Mouse (Mus musculus) olfactory bulb, adult 2 months (tissue): Measurements from ENCODE around the gene Zdhhc17. TPM values are rescaled to one million over a fixed set of nuclear protein-coding genes. Genes with fewer than 3 reads are reported as not detected.

Experiments
- H3K27ac ChIP-seq: fragments of 200-500 bp; 2 replicates; pipeline ENCODE4 v1.5.1; 2012; ENCODE audit warnings: low read depth, low read length; ENCODE audit not compliant: insufficient read depth
- H3K4me1 ChIP-seq: fragments of 200-500 bp; 2 replicates; pipeline ENCODE4 v1.6.1; 2012; ENCODE audit warnings: low read length; ENCODE audit not compliant: control insufficient read depth, insufficient read depth
- H3K4me3 ChIP-seq: fragments of 200-500 bp; 2 replicates; pipeline ENCODE4 v1.5.1; 2012; ENCODE audit warnings: mild to moderate bottlenecking, low read depth, low read length, moderate library complexity; ENCODE audit not compliant: insufficient read depth
- CTCF ChIP-seq: fragments of 200-500 bp; IDR thresholded peaks from 2 replicates; pipeline ENCODE4 v1.5.1; 2012; ENCODE audit warnings: low read depth, mild to moderate bottlenecking, low read length, moderate library complexity; ENCODE audit not compliant: insufficient read depth
- POLR2A ChIP-seq: fragments of 200-500 bp; IDR thresholded peaks from 2 replicates; pipeline ENCODE4 v1.6.1; 2012; ENCODE audit warnings: mild to moderate bottlenecking, low read depth, low read length, moderate library complexity; ENCODE audit not compliant: insufficient read depth
- WGBS: fragments of 180-500 bp; shearing (Covaris S2); methylation state at CpG from one replicate; pipeline ENCODE4 v1.1.7; 2018; 5-methylcytosine and 5-hydroxymethylcytosine counted together
- polyA plus RNA-seq: library from polyadenylated mRNA; stranded (reverse); fragments of >200 nt; gene quantifications from 2 replicates; pipeline ENCODE4 v1.2.4, GENCODE M21; 2012; ENCODE audit warnings: low replicate concordance; ENCODE audit not compliant: missing spikeins, insufficient read depth, insufficient read length

Gene Zdhhc17
- polyA plus RNA-seq, 1 experiment = 189 TPM

- Histone ChIP-seq H3K4me3 (no peak overlapping the region), H3K4me1 (peaks cover 2% of the 10 kb centered on the region; the same call in 1 of the 2 replicates), H3K27ac (no peak overlapping the region)
- 35% methylated on average over 3 of the region's 3 CpGs for WGBS
- TF ChIP-seq CTCF (no peak), POLR2A (no peak)
Observed at GRCm38 (mm10) chr10:110974463-110974862, 35.5 kb downstream of the Zdhhc17 start.

GRCm38 (mm10) chr10:110971998-110972397, 37.9 kb downstream of the Zdhhc17 start:
- H3K4me3 ChIP-seq = no peak overlapping the region
- no peak for TF ChIP-seq POLR2A
- TF ChIP-seq CTCF = no peak
- WGBS = 78% methylated on average over 9 of the region's 9 CpGs
- peaks cover 2% of the 10 kb centered on the region; the same call in 1 of the 2 replicates for H3K4me1 ChIP-seq
- no peak overlapping the region for H3K27ac ChIP-seq

- no peak overlapping the region for H3K27ac ChIP-seq
- peaks cover 2% of the 10 kb centered on the region; the same call in 1 of the 2 replicates for H3K4me1 ChIP-seq
- no peak overlapping the region for H3K4me3 ChIP-seq
- TF ChIP-seq CTCF (no peak), POLR2A (no peak)
- WGBS = 85% methylated on average over 6 of the region's 6 CpGs
Observed at GRCm38 (mm10) chr10:110971483-110971882, 38.5 kb downstream of the Zdhhc17 start.

DNA sequence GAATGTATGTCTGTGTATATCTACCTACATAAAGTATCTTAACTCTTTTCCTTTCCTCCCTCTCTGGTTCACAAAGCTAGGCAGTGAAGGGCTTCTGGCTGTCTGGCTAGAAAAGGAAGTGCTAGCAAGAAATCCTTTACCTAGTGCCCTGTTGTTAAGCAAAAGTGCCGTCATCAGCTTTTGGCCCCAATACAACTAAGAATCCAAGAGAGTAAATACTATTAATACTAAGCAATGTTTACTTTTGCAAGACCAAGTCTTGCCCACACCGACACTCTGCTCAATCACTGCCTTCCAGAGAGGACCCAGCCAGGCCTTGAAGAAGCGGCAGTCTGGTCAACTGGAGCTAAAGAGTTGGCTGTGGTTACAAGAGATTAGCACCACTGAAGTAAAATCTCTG, 38.9 kb downstream of the Zdhhc17 start:
- Histone ChIP-seq H3K4me1 (peaks cover 2% of the 10 kb centered on the region; the same call in 1 of the 2 replicates), H3K4me3 (no peak overlapping the region), H3K27ac (no peak overlapping the region)
- TF ChIP-seq POLR2A (no peak), CTCF (no peak)
- 90% methylated on average over 3 of the region's 3 CpGs for WGBS

DNA sequence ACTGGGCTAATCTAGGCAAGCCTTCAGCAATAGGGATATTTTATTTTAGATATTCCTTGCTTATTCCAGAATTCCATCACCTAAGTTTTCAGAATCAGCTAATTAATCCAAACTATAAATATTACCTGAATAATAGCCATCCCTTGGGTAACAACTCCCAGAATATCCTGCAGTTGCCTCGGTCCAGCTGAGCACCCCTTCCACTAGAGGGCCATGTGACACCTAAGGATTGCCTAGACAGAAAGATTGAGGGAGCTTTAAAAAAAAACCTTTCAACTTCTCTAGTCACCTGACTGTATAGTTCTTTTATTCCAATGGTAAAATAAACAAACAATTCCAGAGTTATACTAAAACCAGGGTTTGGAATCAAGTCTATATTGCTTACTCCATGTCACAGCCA, 47.8 kb downstream of the Zdhhc17 start:
- TF ChIP-seq POLR2A (no peak), CTCF (no peak)
- Histone ChIP-seq H3K4me1 (peaks cover 2% of the 10 kb centered on the region; the same call in 1 of the 2 replicates), H3K4me3 (no peak overlapping the region), H3K27ac (no peak overlapping the region)
- 39% methylated on average over 1 of the region's 1 CpGs for WGBS

DNA sequence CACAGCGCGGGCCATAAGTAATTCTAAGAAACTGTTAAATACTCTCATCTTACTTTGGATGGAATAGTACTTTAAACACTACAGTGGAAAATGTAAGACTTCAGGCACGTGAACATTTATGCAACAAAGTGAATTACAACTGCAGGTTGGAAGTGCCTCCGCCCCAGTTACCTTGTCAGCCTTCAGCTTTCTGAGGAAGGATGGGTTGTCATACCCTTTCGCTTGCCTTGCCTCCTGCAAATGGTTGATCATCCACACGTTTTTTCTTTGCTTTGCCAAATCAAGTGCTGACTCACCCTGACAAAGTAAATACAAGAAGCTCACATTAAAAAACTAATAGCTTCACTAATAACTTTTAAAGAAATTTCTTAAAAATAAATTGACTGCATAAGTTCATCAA, 49.1 kb downstream of the Zdhhc17 start:
- no peak for TF ChIP-seq CTCF
- TF ChIP-seq POLR2A = no peak
- WGBS = 90% methylated on average over 6 of the region's 6 CpGs
- Histone ChIP-seq H3K4me1 (peaks cover 2% of the 10 kb centered on the region; the same call in 1 of the 2 replicates), H3K27ac (no peak overlapping the region), H3K4me3 (no peak overlapping the region)

DNA sequence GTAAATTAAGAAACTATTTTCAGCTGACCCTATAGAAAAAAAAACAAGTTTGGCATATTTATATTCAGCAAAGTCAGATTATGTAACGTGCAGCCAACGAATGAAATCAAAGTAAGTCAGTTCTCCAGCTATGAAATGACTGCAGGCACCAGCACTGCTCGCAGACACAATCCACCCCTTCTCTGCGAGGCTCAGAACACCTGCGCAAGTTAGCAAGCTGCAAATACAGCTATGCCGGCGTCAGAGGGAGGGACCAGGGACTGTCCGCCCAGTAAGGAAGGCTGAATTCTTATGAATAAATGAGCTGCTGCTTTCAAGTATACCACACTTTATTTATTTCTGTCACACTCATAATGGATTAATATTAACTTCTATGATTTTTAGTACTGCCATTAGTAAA, 50.2 kb downstream of the Zdhhc17 start:
- WGBS = 65% methylated on average over 8 of the region's 8 CpGs
- Histone ChIP-seq H3K4me3 (no peak overlapping the region), H3K27ac (no peak overlapping the region), H3K4me1 (peaks cover 2% of the 10 kb centered on the region; the same call in 1 of the 2 replicates)
- TF ChIP-seq CTCF = no peak
- no peak for TF ChIP-seq POLR2A

DNA sequence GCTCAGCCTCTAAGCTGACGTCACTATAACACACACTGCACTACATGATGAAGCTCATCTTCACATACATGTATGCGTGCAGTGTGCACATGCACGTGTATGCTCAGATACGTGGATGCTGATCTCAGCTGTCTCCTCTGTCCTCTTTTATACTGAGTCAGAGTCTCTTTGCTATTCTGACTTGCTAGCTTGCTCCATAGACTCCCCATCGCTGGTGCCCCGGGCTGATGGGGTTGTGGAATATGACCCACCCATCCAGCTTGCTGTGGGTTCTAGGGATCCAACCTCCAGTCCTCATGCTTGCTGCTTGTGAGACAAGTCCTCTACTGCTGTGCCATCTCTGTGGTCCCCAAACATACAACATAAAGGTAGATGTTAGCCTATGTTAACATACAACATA, 51.1 kb downstream of the Zdhhc17 start:
- 93% methylated on average over 6 of the region's 6 CpGs for WGBS
- TF ChIP-seq POLR2A (no peak), CTCF (no peak)
- H3K27ac ChIP-seq = no peak overlapping the region
- H3K4me1 ChIP-seq = peaks cover 2% of the 10 kb centered on the region; the same call in 1 of the 2 replicates
- no peak overlapping the region for H3K4me3 ChIP-seq

DNA sequence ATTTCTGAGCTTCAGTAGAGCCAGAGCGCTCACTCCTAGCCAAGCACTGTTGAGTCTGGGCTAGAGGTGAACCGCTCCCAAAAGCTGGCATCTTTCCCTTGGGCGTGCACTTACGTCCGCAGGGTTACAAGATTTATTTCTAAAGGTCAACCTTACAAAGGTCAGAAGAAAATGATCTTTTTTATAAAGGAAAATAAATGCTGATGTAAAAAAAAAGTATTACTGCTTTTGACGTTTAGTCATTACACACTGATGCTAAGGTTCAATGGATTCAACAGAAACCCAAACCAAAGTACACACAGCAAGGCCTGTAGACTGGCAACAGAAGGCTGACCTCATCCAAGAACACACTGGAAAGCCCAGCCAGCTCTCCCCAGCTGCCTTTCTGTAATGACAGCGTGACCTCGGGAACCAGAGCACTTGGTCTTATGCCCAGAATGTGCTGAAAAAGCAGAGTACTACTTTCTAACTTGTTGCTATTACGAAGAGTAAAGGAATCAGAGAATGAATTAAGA, 56.9 kb downstream of the Zdhhc17 start:
- TF ChIP-seq CTCF (no peak), POLR2A (no peak)
- H3K4me3 ChIP-seq = no peak overlapping the region
- H3K4me1 ChIP-seq = no peaks in the 10 kb centered on the region; the same call in 1 of the 2 replicates
- H3K27ac ChIP-seq = no peak overlapping the region
- WGBS = 45% methylated on average over 9 of the region's 9 CpGs

DNA sequence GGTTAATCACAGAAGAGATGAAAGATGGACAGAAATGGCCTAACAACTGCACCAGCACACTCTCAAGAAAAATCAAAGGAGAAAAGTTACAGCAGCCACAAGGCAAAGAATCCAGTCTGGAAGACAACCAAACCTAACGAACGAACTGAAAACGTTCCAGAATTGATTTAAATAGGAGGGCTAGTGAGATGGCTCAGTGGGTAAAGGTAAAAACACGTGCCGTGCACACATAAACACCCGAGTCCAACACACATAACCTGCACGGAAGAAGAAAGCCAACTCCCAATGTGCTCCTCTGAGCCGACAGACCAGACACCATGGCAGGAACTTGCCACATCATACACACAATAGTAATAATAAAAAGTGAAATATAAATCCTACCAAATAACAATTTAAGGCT, 57.7 kb downstream of the Zdhhc17 start:
- TF ChIP-seq POLR2A (no peak), CTCF (no peak)
- no peak overlapping the region for H3K27ac ChIP-seq
- no peak overlapping the region for H3K4me3 ChIP-seq
- WGBS = 64% methylated on average over 8 of the region's 8 CpGs
- H3K4me1 ChIP-seq = no peaks in the 10 kb centered on the region; the same call in 1 of the 2 replicates
